Mouse (Mus musculus) liver, adult 2 months (tissue): ENCODE data around the gene Fhit.

Experiments used
- CTCF ChIP-seq: fragments of 200-500 bp; IDR thresholded peaks from 2 replicates; pipeline ENCODE4 v1.5.1; 2011; ENCODE audit warnings: low read depth, low read length, control low read depth
- POLR2A ChIP-seq: fragments of 200-500 bp; IDR thresholded peaks from 2 replicates; pipeline ENCODE4 v1.6.1; 2011; ENCODE audit warnings: low read length, control low read depth; ENCODE audit not compliant: insufficient read depth; ENCODE audit errors: extremely low read depth

GRCm38 (mm10) chr14:10797595-10797994, 364.2 kb downstream of the Fhit start:
- TF ChIP-seq CTCF (no peak), POLR2A (no peak)
